Mouse (Mus musculus) liver, postnatal 0 days (tissue): ENCODE results near the gene Spint4. TPM values are rescaled to one million over a fixed set of nuclear protein-coding genes. Genes with fewer than 3 reads are reported as not detected.

Experiments
- ATAC-seq: fragments of 200-750 bp; cut with Nextera tagmentation; 2 replicates; pipeline ENCODE4 v1.8.0; 2017; ENCODE audit warnings: mild to moderate bottlenecking, moderate library complexity
- DNase-seq: peaks from one replicate; pipeline ENCODE4 v3.0.0-alpha.2; 2016
- H3K27ac ChIP-seq: fragments of 300-500 bp; sonication (generic); 2 replicates; pipeline ENCODE4 v1.5.1; 2014; ENCODE audit warnings: antibody characterized with exemption, moderate library complexity, mild to moderate bottlenecking, low read depth
- H3K27me3 ChIP-seq: fragments of 300-500 bp; sonication (generic); 2 replicates; pipeline ENCODE4 v1.6.1; 2014; ENCODE audit warnings: low read length, control low read depth, mixed read lengths; ENCODE audit not compliant: insufficient read depth
- H3K36me3 ChIP-seq: fragments of 300-500 bp; sonication (generic); replicated peaks from 2 replicates; pipeline ENCODE4 v1.6.1; 2014; ENCODE audit warnings: mild to moderate bottlenecking, control low read depth, low read length, moderate library complexity, mixed read lengths; ENCODE audit not compliant: insufficient read depth
- H3K4me1 ChIP-seq: fragments of 300-500 bp; sonication (generic); 2 replicates; pipeline ENCODE4 v1.6.1; 2014; ENCODE audit warnings: antibody characterized with exemption, mild to moderate bottlenecking, control low read depth; ENCODE audit not compliant: insufficient read depth
- H3K4me2 ChIP-seq: fragments of 300-500 bp; sonication (generic); 2 replicates; pipeline ENCODE4 v1.6.1; 2014; ENCODE audit warnings: low read depth, mild to moderate bottlenecking, low read length, moderate library complexity, mixed read lengths
- H3K4me3 ChIP-seq: fragments of 300-500 bp; sonication (generic); 2 replicates; pipeline ENCODE4 v1.5.1; 2014; ENCODE audit warnings: low read depth, low read length
- H3K9ac ChIP-seq: fragments of 300-500 bp; sonication (generic); replicated peaks from 2 replicates; pipeline ENCODE4 v1.6.1; 2014; ENCODE audit warnings: mild to moderate bottlenecking, moderate library complexity
- H3K9me3 ChIP-seq: fragments of 300-500 bp; sonication (generic); 2 replicates; pipeline ENCODE4 v1.6.1; 2016; ENCODE audit warnings: mild to moderate bottlenecking, control low read depth, low read length, mixed read lengths
- CTCF ChIP-seq: sonication (generic); IDR thresholded peaks from 2 replicates; pipeline ENCODE4 v1.5.1; 2016; ENCODE audit warnings: antibody characterized with exemption, low read depth
- EP300 ChIP-seq: IDR thresholded peaks from 2 replicates; pipeline ENCODE4 v1.6.1; 2016; ENCODE audit warnings: antibody characterized with exemption, low read depth, mild to moderate bottlenecking
- WGBS: fragments of 180-500 bp; shearing (Covaris S2); extraction: QIAGEN DNeasy Blood & Tissue Kit; methylation state at CpG from one replicate; pipeline ENCODE4 v1.1.7; 2014; ENCODE audit not compliant: insufficient replicate concordance; 5-methylcytosine and 5-hydroxymethylcytosine counted together
- polyA plus RNA-seq: library from polyadenylated mRNA; unstranded; fragments of >200 nt; fragmentation: Nextera tagmentation; extraction: Ambion mirVana; gene quantifications from 2 replicates; pipeline ENCODE4 v1.2.1, GENCODE M21; 2015

Gene Spint4
- polyA plus RNA-seq, 1 experiment from 2014 or later: not detected

GRCm38 (mm10) chr2:164725895-164726619 is 27.8 kb downstream of the Spint4 start:
- DNase-seq (peak; percentile 79), ATAC-seq (peak; percentile 61)
- Histone ChIP-seq H3K9me3 (no peaks in the 10 kb centered on the region), H3K4me3 (no peak overlapping the region), H3K9ac (no peak overlapping the region), H3K27me3 (no peaks in the 10 kb centered on the region), H3K4me1 (no peaks in the 10 kb centered on the region), H3K4me2 (no peak overlapping the region), H3K27ac (no peak overlapping the region), H3K36me3 (no peaks in the 10 kb centered on the region)
- TF ChIP-seq EP300 (no peak), CTCF (peak; percentile 91)
- WGBS: 15% methylated on average over 6 of the region's 6 CpGs

GRCm38 (mm10) chr2:164731719-164732118 is 33.4 kb downstream of the Spint4 start:
- no peak overlapping the region for H3K4me3 ChIP-seq
- H3K27me3 ChIP-seq: no peaks in the 10 kb centered on the region
- H3K9me3 ChIP-seq: no peaks in the 10 kb centered on the region
- TF ChIP-seq CTCF (no peak), EP300 (no peak)
- ATAC-seq (no peak), DNase-seq (no peak)
- no peak overlapping the region for H3K4me2 ChIP-seq
- 67% methylated on average over 5 of the region's 5 CpGs for WGBS
- no peak overlapping the region for H3K27ac ChIP-seq
- H3K9ac ChIP-seq: no peak overlapping the region
- H3K36me3 ChIP-seq: no peaks in the 10 kb centered on the region
- no peaks in the 10 kb centered on the region for H3K4me1 ChIP-seq

- Histone ChIP-seq H3K27me3 (no peaks in the 10 kb centered on the region), H3K4me1 (no peaks in the 10 kb centered on the region), H3K4me2 (no peak overlapping the region), H3K4me3 (no peak overlapping the region), H3K36me3 (no peaks in the 10 kb centered on the region), H3K9ac (no peak overlapping the region), H3K27ac (no peak overlapping the region), H3K9me3 (no peaks in the 10 kb centered on the region)
- ATAC-seq (no peak), DNase-seq (no peak)
- TF ChIP-seq CTCF: no peak
- TF ChIP-seq EP300: no peak
- WGBS: 52% methylated on average over 2 of the region's 2 CpGs
Measured at GRCm38 (mm10) chr2:164733259-164733658, 35.0 kb downstream of the Spint4 start.

- TF ChIP-seq EP300: no peak
- H3K9me3 ChIP-seq: no peaks in the 10 kb centered on the region
- no peaks in the 10 kb centered on the region for H3K27me3 ChIP-seq
- no peaks in the 10 kb centered on the region for H3K4me1 ChIP-seq
- no peak overlapping the region for H3K9ac ChIP-seq
- H3K27ac ChIP-seq: no peak overlapping the region
- no peak overlapping the region for H3K4me3 ChIP-seq
- no peaks in the 10 kb centered on the region for H3K36me3 ChIP-seq
- no peak overlapping the region for H3K4me2 ChIP-seq
- WGBS: 65% methylated on average over 5 of the region's 5 CpGs
- DNase-seq (no peak), ATAC-seq (no peak)
Measured at GRCm38 (mm10) chr2:164734839-164735238, 36.5 kb downstream of the Spint4 start.

- Histone ChIP-seq H3K4me3 (no peak overlapping the region), H3K27me3 (no peaks in the 10 kb centered on the region), H3K4me2 (no peak overlapping the region), H3K9ac (no peak overlapping the region), H3K27ac (no peak overlapping the region), H3K4me1 (no peaks in the 10 kb centered on the region), H3K36me3 (no peaks in the 10 kb centered on the region), H3K9me3 (no peaks in the 10 kb centered on the region)
- TF ChIP-seq EP300 (no peak), CTCF (no peak)
- no peak for ATAC-seq
- 82% methylated on average over 5 of the region's 5 CpGs for WGBS
- no peak for DNase-seq
Measured at GRCm38 (mm10) chr2:164735446-164735845, 37.1 kb downstream of the Spint4 start.

- H3K4me1 ChIP-seq: no peaks in the 10 kb centered on the region
Measured at GRCm38 (mm10) chr2:164737377-164738090, 39.2 kb downstream of the Spint4 start.

More at GRCm38 (mm10) chr2:164737377-164738090, 39.2 kb downstream of the Spint4 start:
- H3K4me2 ChIP-seq: no peak overlapping the region
- no peaks in the 10 kb centered on the region for H3K36me3 ChIP-seq
- H3K9me3 ChIP-seq: no peaks in the 10 kb centered on the region
- H3K27ac ChIP-seq: no peak overlapping the region
- H3K4me3 ChIP-seq: no peak overlapping the region
- H3K9ac ChIP-seq: no peak overlapping the region
- peak; percentile 69 for ATAC-seq
- no peaks in the 10 kb centered on the region for H3K27me3 ChIP-seq
- WGBS: 52% methylated on average over 3 of the region's 3 CpGs
- no peak for DNase-seq
- TF ChIP-seq CTCF: no peak
- TF ChIP-seq EP300: no peak
